Mouse (Mus musculus): ENCODE results near the gene Mamstr.

GRCm38 (mm10) chr7:45665303-45666138, 25.7 kb downstream of the Mamstr start:
- TF ChIP-seq POLR2A (IDR thresholded peaks at IDR 0.05; ENCODE audit: borderline replicate concordance, extremely low read depth, insufficient read depth, insufficient read length, poor library complexity, severe bottlenecking) (no peak), CTCF (IDR thresholded peaks at IDR 0.05; ENCODE audit: borderline replicate concordance, extremely low read depth, insufficient read depth, insufficient read length) (no peak)
